Mouse (Mus musculus) embryonic facial prominence, embryonic 15.5 days (tissue): Measurements from ENCODE around the gene Eri3. TPM values are rescaled to one million over a fixed set of nuclear protein-coding genes. Genes with fewer than 3 reads are reported as not detected.

Source experiments
- ATAC-seq: fragments of 200-750 bp; cut with Nextera tagmentation; 2 replicates; pipeline ENCODE4 v1.8.0; 2017; ENCODE audit warnings: low read depth, moderate TSS enrichment; ENCODE audit not compliant: insufficient number of reproducible peaks, low FRiP score, low TSS enrichment
- H3K27ac ChIP-seq: fragments of 300-500 bp; sonication (generic); replicated peaks from 2 replicates; pipeline ENCODE4 v1.5.1; 2015; ENCODE audit warnings: mild to moderate bottlenecking, inconsistent platforms
- H3K27me3 ChIP-seq: fragments of 300-500 bp; sonication (generic); 2 replicates; pipeline ENCODE4 v1.6.1; 2015; ENCODE audit warnings: inconsistent platforms
- H3K36me3 ChIP-seq: fragments of 300-500 bp; sonication (generic); 2 replicates; pipeline ENCODE4 v1.6.1; 2015; ENCODE audit warnings: mild to moderate bottlenecking, inconsistent platforms
- H3K4me1 ChIP-seq: fragments of 300-500 bp; sonication (generic); 2 replicates; pipeline ENCODE4 v1.6.1; 2015; ENCODE audit warnings: inconsistent platforms
- H3K4me2 ChIP-seq: fragments of 300-500 bp; sonication (generic); replicated peaks from 2 replicates; pipeline ENCODE4 v1.6.1; 2015; ENCODE audit warnings: mild to moderate bottlenecking, inconsistent platforms
- H3K4me3 ChIP-seq: fragments of 300-500 bp; sonication (generic); replicated peaks from 2 replicates; pipeline ENCODE4 v1.5.1; 2015; ENCODE audit warnings: mild to moderate bottlenecking, inconsistent platforms
- H3K9ac ChIP-seq: fragments of 300-500 bp; sonication (generic); 2 replicates; pipeline ENCODE4 v1.6.1; 2015; ENCODE audit warnings: inconsistent platforms
- H3K9me3 ChIP-seq: fragments of 300-500 bp; sonication (generic); replicated peaks from 2 replicates; pipeline ENCODE4 v1.6.1; 2016; ENCODE audit warnings: inconsistent platforms
- WGBS: fragments of 180-500 bp; shearing (Covaris S2); methylation state at CpG from one replicate; pipeline ENCODE4 v1.1.7; 2015; 5-methylcytosine and 5-hydroxymethylcytosine counted together
- polyA plus RNA-seq: library from polyadenylated mRNA; unstranded; fragments of >200 nt; fragmentation: Nextera tagmentation; extraction: Ambion mirVana; gene quantifications from 2 replicates; pipeline ENCODE4 v1.2.1, GENCODE M21; 2015

Eri3 gene
- polyA plus RNA-seq, 1 experiment from 2014 or later, result 169 TPM

DNA sequence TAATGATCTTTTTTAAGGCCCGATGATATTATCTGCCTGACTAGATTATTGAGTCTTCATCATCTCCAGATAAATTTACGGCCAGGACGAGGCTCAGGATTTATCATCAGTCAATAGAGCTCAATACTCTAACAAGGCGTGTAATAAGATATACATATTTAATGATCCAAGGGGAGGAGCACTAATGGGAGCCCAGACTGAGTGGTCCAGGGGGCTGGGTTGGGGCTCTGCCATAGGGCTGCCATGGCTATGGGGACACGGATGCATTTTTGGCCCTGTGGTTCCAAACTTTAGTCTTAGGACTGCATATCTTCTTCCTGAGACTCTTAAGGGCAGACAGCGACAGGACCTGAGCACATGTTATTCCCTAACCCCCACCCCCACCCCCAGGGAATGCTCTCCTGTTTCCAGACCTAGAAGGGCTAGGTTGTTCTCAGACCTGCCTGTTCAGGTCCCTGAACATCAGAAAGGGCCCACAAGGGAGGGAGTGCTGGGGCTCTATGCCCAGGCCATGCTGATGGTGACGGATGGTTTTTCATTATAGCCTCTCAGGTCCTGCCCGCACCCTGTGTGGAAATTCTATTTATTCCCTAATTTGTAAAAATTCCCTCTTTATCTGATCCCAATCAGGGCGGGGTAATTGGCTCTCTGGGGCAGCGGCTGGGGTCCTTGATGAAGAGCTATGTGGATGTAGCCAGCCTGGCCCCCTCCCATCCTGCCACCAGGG is 114.4 kb downstream of the Eri3 start:
- peaks cover 31% of the 10 kb centered on the region; the same call in 1 of the 2 replicates for H3K36me3 ChIP-seq
- H3K9ac ChIP-seq, result no peak overlapping the region
- no peak overlapping the region for H3K4me3 ChIP-seq
- no peaks in the 10 kb centered on the region for H3K4me1 ChIP-seq
- no peak for ATAC-seq
- H3K27ac ChIP-seq, result no peak overlapping the region
- no peaks in the 10 kb centered on the region for H3K9me3 ChIP-seq
- 82% methylated on average over 10 of the region's 10 CpGs for WGBS
- H3K27me3 ChIP-seq, result no peaks in the 10 kb centered on the region
- H3K4me2 ChIP-seq, result no peak overlapping the region

DNA sequence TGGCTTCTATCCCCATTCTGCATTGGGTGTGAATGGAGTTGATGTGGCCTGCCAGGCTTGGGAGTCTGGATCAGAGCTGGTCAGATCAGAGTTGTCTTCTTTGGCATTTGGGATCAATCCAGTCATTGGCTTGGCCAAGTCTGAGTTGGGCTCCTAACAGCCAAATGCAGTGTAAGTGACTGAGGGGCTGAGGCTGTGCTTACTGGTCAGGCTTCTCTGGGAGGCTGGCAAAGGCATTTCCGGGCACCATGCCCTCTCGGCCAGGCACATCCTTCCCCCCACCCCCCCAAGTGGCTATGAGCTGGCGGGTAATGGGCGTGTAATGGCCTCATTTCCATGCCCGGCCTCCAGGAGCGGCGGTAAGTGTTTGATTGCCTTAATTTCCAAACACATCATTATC is 115.4 kb downstream of the Eri3 start:
- no peak overlapping the region for H3K4me3 ChIP-seq
- 75% methylated on average over 7 of the region's 7 CpGs for WGBS
- H3K27me3 ChIP-seq, result no peaks in the 10 kb centered on the region
- peaks cover 27% of the 10 kb centered on the region; the same call in 1 of the 2 replicates for H3K36me3 ChIP-seq
- H3K9me3 ChIP-seq, result no peaks in the 10 kb centered on the region
- no peak overlapping the region for H3K9ac ChIP-seq
- H3K27ac ChIP-seq, result no peak overlapping the region
- no peak overlapping the region for H3K4me2 ChIP-seq
- no peaks in the 10 kb centered on the region for H3K4me1 ChIP-seq
- no peak for ATAC-seq

DNA sequence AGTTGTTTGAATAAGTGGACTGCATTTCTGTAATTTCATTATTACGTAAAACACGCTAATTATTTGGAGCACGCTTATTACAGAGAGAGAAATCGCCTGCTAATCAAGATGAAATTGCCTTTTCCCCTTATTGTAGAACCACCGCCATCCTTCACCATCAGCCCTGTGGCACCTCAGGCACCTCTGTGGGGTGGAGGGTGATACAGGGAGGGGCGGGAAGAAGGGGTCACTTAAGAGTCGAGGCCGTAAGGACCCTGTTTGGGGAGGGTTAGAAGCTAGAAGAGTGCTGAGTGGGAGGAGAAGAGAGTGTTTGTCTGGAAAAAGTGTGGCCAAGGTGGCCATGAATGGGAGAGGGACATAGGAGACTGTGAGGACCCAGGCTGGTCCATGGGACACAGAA is 115.9 kb downstream of the Eri3 start:
- Histone ChIP-seq H3K36me3 (peaks cover 22% of the 10 kb centered on the region; the same call in 1 of the 2 replicates), H3K4me2 (no peak overlapping the region), H3K9me3 (no peaks in the 10 kb centered on the region), H3K27ac (no peak overlapping the region), H3K27me3 (no peaks in the 10 kb centered on the region), H3K4me3 (no peak overlapping the region), H3K9ac (no peak overlapping the region), H3K4me1 (no peaks in the 10 kb centered on the region)
- WGBS, result 81% methylated on average over 8 of the region's 8 CpGs
- no peak for ATAC-seq

DNA sequence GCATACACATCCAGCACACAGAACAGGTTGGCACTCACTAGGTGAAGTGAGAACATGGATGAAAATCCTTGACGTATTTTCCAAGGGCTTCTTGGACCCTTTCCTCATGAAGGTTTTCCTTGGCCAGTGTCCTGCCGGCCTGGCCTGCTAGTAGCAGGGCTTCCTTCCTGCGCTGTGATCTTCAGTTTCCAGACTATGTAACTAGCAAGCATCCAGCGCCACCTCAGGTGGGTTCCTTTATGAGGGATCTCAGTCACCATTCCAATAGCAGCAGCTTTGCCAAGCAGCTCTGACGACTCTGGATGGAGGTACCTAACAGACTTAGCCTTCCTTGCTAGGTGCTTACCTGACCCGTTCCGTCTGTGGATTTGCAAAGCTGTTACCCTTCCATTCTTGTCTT is 119.7 kb downstream of the Eri3 start:
- Histone ChIP-seq H3K36me3 (peaks cover 23% of the 10 kb centered on the region), H3K27me3 (no peaks in the 10 kb centered on the region), H3K9ac (no peak overlapping the region), H3K4me1 (no peaks in the 10 kb centered on the region), H3K27ac (no peak overlapping the region), H3K4me2 (no peak overlapping the region), H3K9me3 (no peaks in the 10 kb centered on the region), H3K4me3 (no peak overlapping the region)
- ATAC-seq, result no peak
- 81% methylated on average over 7 of the region's 7 CpGs for WGBS

DNA sequence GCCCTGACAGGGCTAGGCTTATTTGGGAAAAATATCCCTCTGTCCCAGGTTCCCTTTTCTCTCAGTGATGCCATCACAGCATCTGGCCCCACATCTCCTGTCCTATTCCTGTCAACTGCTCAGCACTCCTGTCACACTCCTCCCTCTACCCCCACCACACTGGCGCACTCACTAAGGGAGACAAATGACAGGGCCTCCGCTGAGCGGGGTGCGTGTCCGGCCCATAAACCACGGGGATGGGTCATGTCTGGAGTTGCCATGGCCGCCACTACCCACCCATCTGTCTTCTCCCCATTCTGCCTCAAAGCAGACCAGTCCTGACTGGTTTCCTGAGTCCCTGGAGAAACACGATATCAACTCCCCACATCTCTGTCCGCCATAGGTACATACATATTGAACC is 121.9 kb downstream of the Eri3 start:
- WGBS, result 72% methylated on average over 9 of the region's 9 CpGs
- H3K27ac ChIP-seq, result no peak overlapping the region
- H3K36me3 ChIP-seq, result peaks cover 38% of the 10 kb centered on the region
- H3K27me3 ChIP-seq, result no peaks in the 10 kb centered on the region
- no peak overlapping the region for H3K4me3 ChIP-seq
- H3K4me2 ChIP-seq, result no peak overlapping the region
- no peak for ATAC-seq
- H3K9me3 ChIP-seq, result no peaks in the 10 kb centered on the region
- no peak overlapping the region for H3K9ac ChIP-seq
- H3K4me1 ChIP-seq, result no peaks in the 10 kb centered on the region

DNA sequence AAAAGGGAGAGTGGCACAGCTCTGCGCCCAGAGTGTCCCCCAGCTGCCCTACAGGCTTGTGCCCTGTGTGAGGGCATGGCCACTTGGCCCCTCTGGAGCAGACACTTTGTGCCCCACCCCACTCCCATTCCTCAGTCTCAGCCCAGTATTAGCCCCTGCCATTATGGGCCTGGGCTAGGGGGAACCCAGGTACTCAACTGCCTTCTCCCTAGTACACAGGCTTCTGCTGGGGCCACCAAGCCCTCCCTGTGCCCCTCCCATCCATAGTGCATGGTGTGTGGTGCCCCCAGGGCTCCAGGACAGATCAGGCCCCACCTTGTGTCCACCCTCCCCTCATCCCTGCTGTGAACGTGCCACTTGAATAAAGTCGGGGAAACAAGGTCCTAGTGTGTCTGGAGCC is 123.7 kb downstream of the Eri3 start:
- no peak for ATAC-seq
- Histone ChIP-seq H3K36me3 (peaks cover 54% of the 10 kb centered on the region), H3K9me3 (no peaks in the 10 kb centered on the region), H3K4me1 (no peaks in the 10 kb centered on the region), H3K4me2 (no peak overlapping the region), H3K9ac (no peak overlapping the region), H3K27ac (no peak overlapping the region), H3K4me3 (no peak overlapping the region), H3K27me3 (no peaks in the 10 kb centered on the region)
- 84% methylated on average over 3 of the region's 3 CpGs for WGBS

DNA sequence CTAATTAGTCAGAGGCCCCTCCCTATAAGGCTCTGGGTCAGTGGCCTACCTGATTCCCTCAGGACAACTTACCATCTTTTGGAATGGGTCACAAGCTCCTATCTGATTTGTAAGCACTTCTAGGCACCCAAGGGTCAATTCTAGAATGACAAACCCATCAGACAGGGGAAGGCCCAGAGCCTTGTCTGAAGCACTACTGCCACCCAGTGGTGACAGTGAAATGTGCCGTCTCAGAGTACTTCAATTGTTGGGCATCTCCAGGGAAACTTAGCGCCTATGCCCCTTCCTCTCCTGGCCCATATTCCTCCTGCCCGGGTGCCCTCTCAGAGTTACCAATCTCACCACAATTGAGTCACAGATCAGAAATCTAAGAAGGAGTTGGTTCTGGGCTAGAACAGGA is 126.7 kb downstream of the Eri3 start:
- Histone ChIP-seq H3K36me3 (peaks cover 73% of the 10 kb centered on the region), H3K4me1 (peaks cover 12% of the 10 kb centered on the region), H3K27ac (no peak overlapping the region), H3K9me3 (no peaks in the 10 kb centered on the region), H3K9ac (no peak overlapping the region), H3K4me2 (no peak overlapping the region), H3K4me3 (no peak overlapping the region), H3K27me3 (no peaks in the 10 kb centered on the region)
- 0 out of 2 replicates have a peak, but pooled peaks have one; percentile 52 for ATAC-seq
- WGBS, result 23% methylated on average over 3 of the region's 3 CpGs

DNA sequence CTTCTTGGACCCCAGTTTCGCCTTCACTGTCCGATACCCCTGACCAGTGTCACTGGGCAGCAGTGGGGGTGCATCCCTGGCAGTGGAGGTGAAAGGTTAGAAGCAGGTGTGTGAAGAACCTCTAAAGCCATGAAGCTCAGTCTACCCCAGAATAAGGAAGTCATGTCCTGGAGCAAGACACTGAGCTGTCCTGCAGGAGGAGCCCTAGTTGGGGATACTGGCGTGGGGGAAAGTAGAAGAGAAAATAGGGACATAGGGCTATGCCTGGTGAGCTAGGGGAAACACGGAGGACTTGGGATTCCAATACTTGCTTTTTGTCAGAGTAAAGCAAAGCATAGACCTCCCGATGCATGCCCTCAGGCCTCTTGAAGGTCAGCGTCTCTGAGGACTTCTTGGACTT is 130.8 kb downstream of the Eri3 start:
- no peak overlapping the region for H3K27ac ChIP-seq
- peak overlapping the region; percentile 94 for H3K4me3 ChIP-seq
- no peak for ATAC-seq
- H3K27me3 ChIP-seq, result no peaks in the 10 kb centered on the region
- peak overlapping the region; percentile 84 for H3K4me2 ChIP-seq
- peaks cover 43% of the 10 kb centered on the region for H3K36me3 ChIP-seq
- no peak overlapping the region for H3K9ac ChIP-seq
- H3K9me3 ChIP-seq, result no peaks in the 10 kb centered on the region
- H3K4me1 ChIP-seq, result peaks cover 17% of the 10 kb centered on the region
- WGBS, result 71% methylated on average over 6 of the region's 6 CpGs

DNA sequence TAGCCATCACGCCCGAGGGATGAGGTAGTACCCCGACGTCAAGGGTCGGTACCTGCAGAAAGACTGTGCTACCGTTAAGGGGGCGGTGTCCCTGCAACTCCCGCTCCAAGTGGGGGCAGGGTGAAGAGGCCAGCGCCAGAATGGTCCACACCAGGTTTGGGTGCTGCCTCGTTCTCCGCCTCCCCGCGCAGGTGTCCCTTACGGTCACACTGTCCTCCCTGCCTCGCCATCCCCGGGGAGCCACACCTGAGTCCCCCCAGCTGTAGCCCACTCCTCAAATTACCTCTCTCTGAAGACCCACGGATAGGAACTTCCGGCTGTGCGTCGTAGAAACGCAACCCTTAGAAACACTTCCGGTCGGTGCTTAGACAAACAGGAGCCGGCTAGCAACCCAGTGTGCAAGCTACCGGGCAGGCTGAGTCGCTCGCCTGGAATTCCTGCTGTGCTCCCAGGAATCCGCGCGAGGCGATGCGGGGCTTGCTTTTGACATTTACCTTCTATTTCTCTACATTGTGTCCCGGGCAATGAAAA is 131.8 kb downstream of the Eri3 start, which contains the start of gene Dmap1:
Dmap1 (minus strand) TSS at position 343 of the 531 bp plus-strand sequence.
- peaks cover 35% of the 10 kb centered on the region for H3K36me3 ChIP-seq
- H3K27me3 ChIP-seq, result no peaks in the 10 kb centered on the region
- peak within 1 kb of the TSS; percentile 55; the same call in 1 of the 2 replicates for H3K27ac ChIP-seq
- peak within 1 kb of the TSS; percentile 94 for H3K4me3 ChIP-seq
- peak within 1 kb of the TSS; percentile 73 for H3K9ac ChIP-seq
- WGBS, result under 1% methylated on average over 33 of the region's 33 CpGs
- peak within 1 kb of the TSS; percentile 84 for H3K4me2 ChIP-seq
- peaks cover 17% of the 10 kb centered on the region for H3K4me1 ChIP-seq
- H3K9me3 ChIP-seq, result no peaks in the 10 kb centered on the region
- peak; percentile 76; the same call in 1 of the 2 replicates for ATAC-seq

DNA sequence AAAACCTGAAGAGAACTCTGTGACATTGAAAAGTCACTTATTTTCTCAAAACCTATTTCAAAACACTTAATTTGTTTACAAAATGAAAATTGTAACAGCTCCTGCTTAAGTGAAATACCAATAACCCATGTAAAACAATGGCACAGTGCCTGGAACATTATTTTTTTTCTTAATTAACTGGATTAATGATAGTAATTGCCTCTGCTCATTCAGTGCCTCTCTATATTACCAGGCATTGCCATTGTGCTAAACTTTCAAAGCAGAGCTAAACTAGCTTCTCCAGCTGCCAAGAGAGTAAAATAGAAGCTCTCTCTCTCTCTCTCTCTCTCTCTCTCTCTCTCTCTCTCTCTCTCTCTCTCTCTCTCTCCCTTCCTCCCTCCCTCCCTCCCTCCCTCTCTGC is 132.3 kb downstream of the Eri3 start:
- ATAC-seq, result no peak
- H3K4me2 ChIP-seq, result peak overlapping the region; percentile 84
- no peaks in the 10 kb centered on the region for H3K9me3 ChIP-seq
- peak overlapping the region; percentile 94 for H3K4me3 ChIP-seq
- no peaks in the 10 kb centered on the region for H3K27me3 ChIP-seq
- peaks cover 32% of the 10 kb centered on the region for H3K36me3 ChIP-seq
- peak overlapping the region; percentile 55; the same call in 1 of the 2 replicates for H3K27ac ChIP-seq
- no peak overlapping the region for H3K9ac ChIP-seq
- peaks cover 17% of the 10 kb centered on the region for H3K4me1 ChIP-seq

DNA sequence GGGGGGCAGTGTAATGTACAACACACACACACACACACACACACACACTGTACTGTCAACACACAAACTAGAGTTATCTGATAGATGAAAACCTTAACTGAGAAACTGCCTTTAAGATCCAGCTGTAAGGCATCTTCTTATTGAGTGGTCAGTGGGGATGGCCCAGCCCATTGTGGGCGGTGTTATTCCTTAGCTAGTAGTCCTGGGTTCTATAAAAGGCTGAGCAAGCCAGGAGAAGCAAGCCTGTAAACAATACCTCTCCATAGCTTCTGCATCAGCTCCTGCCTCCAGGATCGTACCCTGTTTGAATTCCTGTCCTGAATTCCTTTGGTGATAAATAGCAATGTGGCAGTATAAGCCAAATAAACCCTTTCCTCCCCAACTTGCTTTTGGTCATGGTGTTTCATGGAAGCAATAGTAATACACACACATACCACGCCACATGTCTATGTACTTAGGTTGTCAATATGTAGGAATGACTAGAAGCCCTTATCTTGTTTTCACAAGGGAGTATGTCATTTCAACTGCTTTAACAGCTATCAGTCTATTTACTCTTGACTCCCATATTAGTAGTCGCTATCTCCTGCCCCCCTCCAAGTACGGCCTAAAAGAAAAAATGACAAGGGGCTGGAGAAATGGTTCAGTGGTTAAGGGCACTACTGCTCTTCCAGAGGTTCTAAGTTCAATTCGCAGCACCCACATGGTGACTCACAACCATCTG is 133.0 kb downstream of the Eri3 start:
- H3K36me3 ChIP-seq, result peaks cover 25% of the 10 kb centered on the region
- no peak overlapping the region for H3K27ac ChIP-seq
- no peaks in the 10 kb centered on the region for H3K9me3 ChIP-seq
- WGBS, result 74% methylated on average over 6 of the region's 6 CpGs
- no peak overlapping the region for H3K9ac ChIP-seq
- ATAC-seq, result no peak
- H3K27me3 ChIP-seq, result no peaks in the 10 kb centered on the region
- H3K4me3 ChIP-seq, result no peak overlapping the region
- H3K4me2 ChIP-seq, result peak overlapping the region; percentile 84; the same call in 1 of the 2 replicates
- peaks cover 17% of the 10 kb centered on the region for H3K4me1 ChIP-seq
